Mouse (Mus musculus) frontal cortex, postnatal 25 days (tissue): ENCODE results near the gene Gm4201.
"Not testable (repeated sequence)": the region's sequence is repeated elsewhere in the genome, so short reads cannot be mapped to it uniquely, and the experiment has no call there.

ENCODE experiments used
- DNase-seq, 2 experiments: peaks; one replicate each; pipeline ENCODE4 v3.0.0; 2022; ENCODE audit warnings: low spot score in 2 of 2

Gene Gm4201

GRCm38 (mm10) chr7:22565243-22565642 lies at the start of gene Gm4201:
TSS of gene Gm4201 (minus strand) at chr7:22565343.
- DNase-seq, result not testable (repeated sequence)

GRCm38 (mm10) chr7:22588027-22588426 lies 22.9 kb upstream of the Gm4201 start, which contains the start of gene Gm4565:
TSS of gene Gm4565 (minus strand) at chr7:22588127.
- DNase-seq, result not testable (repeated sequence)

GRCm38 (mm10) chr7:22534787-22535186 lies 30.4 kb downstream of the Gm4201 start, which contains the start of gene Gm8677:
TSS of gene Gm8677 (minus strand) at chr7:22534887.
- not testable (repeated sequence) for DNase-seq

- DNase-seq, result not testable (repeated sequence)
Measured at GRCm38 (mm10) chr7:22522667-22523066, 42.5 kb downstream of the Gm4201 start, which contains the start of gene Vmn1r152. TSS of gene Vmn1r152 (plus strand) at chr7:22522967.
